Mouse (Mus musculus) liver, embryonic 16.5 days (tissue): ENCODE results near the gene Supt20. TPM values are rescaled to one million over a fixed set of nuclear protein-coding genes. Genes with fewer than 3 reads are reported as not detected.

Experiments
- ATAC-seq: fragments of 200-750 bp; cut with Nextera tagmentation; 2 replicates; pipeline ENCODE4 v1.8.0; 2017; ENCODE audit warnings: low read depth, mild to moderate bottlenecking, moderate number of reproducible peaks, moderate library complexity
- H3K27ac ChIP-seq: fragments of 300-500 bp; sonication (generic); 2 replicates; pipeline ENCODE4 v1.5.1; 2014; ENCODE audit warnings: mild to moderate bottlenecking, low read length
- H3K27me3 ChIP-seq: fragments of 300-500 bp; sonication (generic); 2 replicates; pipeline ENCODE4 v1.6.1; 2014; ENCODE audit warnings: low read depth, low read length, mixed read lengths; ENCODE audit not compliant: control insufficient read depth, insufficient read depth
- H3K36me3 ChIP-seq: fragments of 300-500 bp; sonication (generic); 2 replicates; pipeline ENCODE4 v1.6.1; 2014; ENCODE audit warnings: mild to moderate bottlenecking; ENCODE audit not compliant: control insufficient read depth, insufficient read depth
- H3K4me1 ChIP-seq: fragments of 300-500 bp; sonication (generic); 2 replicates; pipeline ENCODE4 v1.6.1; 2014; ENCODE audit warnings: low read depth, low read length, mixed read lengths; ENCODE audit not compliant: control insufficient read depth
- H3K4me2 ChIP-seq: fragments of 300-500 bp; sonication (generic); 2 replicates; pipeline ENCODE4 v1.6.1; 2014; ENCODE audit warnings: low read depth, low read length, mixed read lengths
- H3K4me3 ChIP-seq: fragments of 300-500 bp; sonication (generic); 2 replicates; pipeline ENCODE4 v1.5.1; 2014; ENCODE audit warnings: low read depth, mild to moderate bottlenecking, low read length
- H3K9ac ChIP-seq: fragments of 300-500 bp; sonication (generic); 2 replicates; pipeline ENCODE4 v1.6.1; 2014; ENCODE audit warnings: low read depth, low read length
- H3K9me3 ChIP-seq: fragments of 300-500 bp; sonication (generic); replicated peaks from 2 replicates; pipeline ENCODE4 v1.6.1; 2016; ENCODE audit warnings: low read length; ENCODE audit not compliant: control insufficient read depth
- WGBS: fragments of 180-500 bp; shearing (Covaris S2); extraction: QIAGEN DNeasy Blood & Tissue Kit; methylation state at CpG from one replicate; pipeline ENCODE4 v1.1.7; 2014; ENCODE audit not compliant: insufficient replicate concordance; 5-methylcytosine and 5-hydroxymethylcytosine counted together
- polyA plus RNA-seq: library from polyadenylated mRNA; unstranded; fragments of >200 nt; fragmentation: Nextera tagmentation; extraction: Ambion mirVana; gene quantifications from 2 replicates; pipeline ENCODE4 v1.2.1, GENCODE M21; 2015

Gene Supt20
- polyA plus RNA-seq, 1 experiment from 2014 or later = 30.2 TPM

GRCm38 (mm10) chr3:54668141-54668540 lies 24.5 kb upstream of the Supt20 start:
- Histone ChIP-seq H3K27me3 (no peaks in the 10 kb centered on the region), H3K36me3 (no peaks in the 10 kb centered on the region), H3K9me3 (no peaks in the 10 kb centered on the region), H3K4me3 (no peak overlapping the region), H3K4me2 (no peak overlapping the region), H3K4me1 (no peaks in the 10 kb centered on the region), H3K9ac (no peak overlapping the region), H3K27ac (no peak overlapping the region)
- ATAC-seq = no peak
- WGBS = 70% methylated on average over 3 of the region's 3 CpGs

DNA sequence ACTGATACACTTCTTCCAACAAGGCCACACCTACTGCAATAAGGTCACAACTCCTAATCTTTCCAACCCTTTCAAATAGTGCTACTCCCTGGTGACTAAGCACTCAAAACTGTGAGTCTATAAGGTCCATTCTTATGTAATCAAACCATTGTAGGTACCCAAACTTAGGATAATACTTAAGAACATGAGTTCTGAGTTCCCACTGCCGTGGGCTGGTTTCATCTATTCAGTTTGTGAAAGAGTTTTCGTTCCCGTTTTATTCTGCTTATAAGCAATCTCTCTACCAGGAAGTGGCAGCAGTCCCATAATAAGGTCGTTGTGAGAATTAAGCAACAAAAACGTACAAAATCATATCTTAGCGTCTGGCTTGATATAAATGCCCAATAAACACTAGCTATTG lies 23.9 kb upstream of the Supt20 start:
- H3K36me3 ChIP-seq = no peaks in the 10 kb centered on the region
- no peak overlapping the region for H3K9ac ChIP-seq
- 58% methylated on average over 6 of the region's 6 CpGs for WGBS
- H3K4me1 ChIP-seq = no peaks in the 10 kb centered on the region
- H3K4me2 ChIP-seq = no peak overlapping the region
- no peaks in the 10 kb centered on the region for H3K9me3 ChIP-seq
- no peak overlapping the region for H3K4me3 ChIP-seq
- ATAC-seq = no peak
- H3K27ac ChIP-seq = no peak overlapping the region
- H3K27me3 ChIP-seq = no peaks in the 10 kb centered on the region

- no peak overlapping the region for H3K27ac ChIP-seq
- no peaks in the 10 kb centered on the region for H3K36me3 ChIP-seq
- no peaks in the 10 kb centered on the region for H3K9me3 ChIP-seq
- 61% methylated on average over 6 of the region's 6 CpGs for WGBS
- no peak overlapping the region for H3K9ac ChIP-seq
- no peaks in the 10 kb centered on the region for H3K4me1 ChIP-seq
- no peak for ATAC-seq
- no peak overlapping the region for H3K4me3 ChIP-seq
- H3K4me2 ChIP-seq = no peak overlapping the region
- no peaks in the 10 kb centered on the region for H3K27me3 ChIP-seq
These were observed 23.0 kb upstream of the Supt20 start for GRCm38 (mm10) chr3:54669559-54669958.

DNA sequence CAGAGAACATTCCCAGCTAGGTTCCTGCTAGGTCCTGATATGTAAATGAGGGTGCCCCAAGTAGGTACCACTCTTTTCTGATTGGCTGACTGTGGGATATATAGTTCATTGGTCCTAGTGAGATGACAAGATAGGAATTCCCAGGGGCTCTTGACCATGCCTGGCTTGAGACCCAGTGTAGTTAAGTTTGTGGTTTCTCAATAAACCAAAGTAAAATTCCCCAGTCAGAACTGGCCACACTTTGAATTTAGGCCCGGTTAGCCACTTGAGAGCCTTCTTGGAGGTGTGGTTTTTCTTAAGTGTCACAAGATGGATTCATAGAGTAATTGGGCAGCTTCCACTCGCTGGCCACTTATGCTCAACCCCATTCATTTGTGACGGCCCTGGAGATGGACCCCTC lies 20.5 kb upstream of the Supt20 start:
- Histone ChIP-seq H3K4me1 (no peaks in the 10 kb centered on the region), H3K4me2 (no peak overlapping the region), H3K9me3 (no peaks in the 10 kb centered on the region), H3K27ac (no peak overlapping the region), H3K27me3 (no peaks in the 10 kb centered on the region), H3K4me3 (no peak overlapping the region), H3K9ac (no peak overlapping the region), H3K36me3 (no peaks in the 10 kb centered on the region)
- 60% methylated on average over 3 of the region's 3 CpGs for WGBS
- no peak for ATAC-seq

- 60% methylated on average over 13 of the region's 13 CpGs for WGBS
- Histone ChIP-seq H3K27me3 (no peaks in the 10 kb centered on the region), H3K9ac (no peak overlapping the region), H3K4me2 (no peak overlapping the region), H3K4me3 (no peak overlapping the region), H3K27ac (no peak overlapping the region), H3K9me3 (no peaks in the 10 kb centered on the region), H3K4me1 (no peaks in the 10 kb centered on the region), H3K36me3 (no peaks in the 10 kb centered on the region)
- no peak for ATAC-seq
These were observed 19.8 kb upstream of the Supt20 start for GRCm38 (mm10) chr3:54672557-54673529.

DNA sequence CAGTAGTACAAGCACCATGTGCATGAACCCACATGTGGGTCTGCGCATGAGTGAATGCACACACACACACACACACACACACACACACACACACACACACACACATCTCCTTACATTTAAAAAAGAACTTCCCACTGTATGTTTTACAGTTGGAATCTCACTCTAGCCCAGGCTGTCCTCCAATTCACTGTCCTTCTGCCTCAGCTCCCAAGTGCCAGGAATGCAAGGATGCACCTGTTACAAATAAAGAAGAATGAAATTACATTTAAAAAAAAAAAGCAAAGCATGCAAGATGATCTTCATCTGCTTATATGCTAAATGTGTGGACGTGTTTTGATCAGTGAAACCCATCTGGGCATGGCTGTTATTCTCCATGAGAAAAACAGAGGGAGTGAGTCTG lies 15.8 kb upstream of the Supt20 start:
- no peak overlapping the region for H3K9ac ChIP-seq
- H3K4me2 ChIP-seq = no peak overlapping the region
- H3K9me3 ChIP-seq = no peaks in the 10 kb centered on the region
- no peaks in the 10 kb centered on the region for H3K36me3 ChIP-seq
- H3K27ac ChIP-seq = no peak overlapping the region
- no peaks in the 10 kb centered on the region for H3K27me3 ChIP-seq
- no peak overlapping the region for H3K4me3 ChIP-seq
- no peaks in the 10 kb centered on the region; the same call in 1 of the 2 replicates for H3K4me1 ChIP-seq
- ATAC-seq = no peak
- WGBS = 58% methylated on average over 2 of the region's 2 CpGs

- Histone ChIP-seq H3K27me3 (no peaks in the 10 kb centered on the region), H3K27ac (no peak overlapping the region), H3K36me3 (no peaks in the 10 kb centered on the region), H3K4me3 (no peak overlapping the region), H3K4me2 (no peak overlapping the region), H3K9me3 (no peaks in the 10 kb centered on the region), H3K9ac (no peak overlapping the region), H3K4me1 (no peaks in the 10 kb centered on the region; the same call in 1 of the 2 replicates)
- no peak for ATAC-seq
- WGBS = 29% methylated on average over 6 of the region's 6 CpGs
These were observed 11.1 kb upstream of the Supt20 start for GRCm38 (mm10) chr3:54681310-54682204.

DNA sequence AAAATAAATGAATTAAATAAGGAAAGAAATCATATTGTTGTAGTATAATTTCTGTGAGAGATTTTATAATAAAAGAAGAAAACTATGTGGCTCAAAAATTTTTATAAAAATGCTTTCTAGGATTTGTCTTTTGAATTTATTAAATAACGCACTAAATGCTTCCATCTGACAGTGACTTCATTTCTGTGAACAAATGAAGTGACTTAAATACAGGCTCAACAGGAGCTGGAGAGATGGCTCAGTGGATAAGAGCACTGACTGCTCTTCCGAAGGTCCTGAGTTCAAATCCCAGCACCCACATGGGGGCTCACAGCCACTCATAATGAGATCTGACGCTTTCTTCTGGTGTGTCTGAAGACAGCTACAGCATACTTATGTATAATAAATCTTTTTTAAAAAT lies 7.4 kb upstream of the Supt20 start:
- no peaks in the 10 kb centered on the region for H3K9me3 ChIP-seq
- ATAC-seq = no peak
- no peak overlapping the region for H3K9ac ChIP-seq
- no peak overlapping the region for H3K4me3 ChIP-seq
- no peaks in the 10 kb centered on the region for H3K36me3 ChIP-seq
- no peaks in the 10 kb centered on the region for H3K27me3 ChIP-seq
- H3K4me2 ChIP-seq = no peak overlapping the region
- no peak overlapping the region for H3K27ac ChIP-seq
- H3K4me1 ChIP-seq = no peaks in the 10 kb centered on the region; the same call in 1 of the 2 replicates
- 69% methylated on average over 3 of the region's 3 CpGs for WGBS
